Mouse (Mus musculus) midbrain, embryonic 12.5 days (tissue): ENCODE data around the gene Zdhhc13. TPM values are rescaled to one million over a fixed set of nuclear protein-coding genes. Genes with fewer than 3 reads are reported as not detected.

Experiments
- ATAC-seq: fragments of 200-750 bp; cut with Nextera tagmentation; 2 replicates; pipeline ENCODE4 v1.8.0; 2017; ENCODE audit warnings: low read depth, moderate TSS enrichment, moderate library complexity; ENCODE audit not compliant: low FRiP score
- H3K27ac ChIP-seq: fragments of 300-500 bp; sonication (generic); replicated peaks from 2 replicates; pipeline ENCODE4 v1.5.1; 2016; ENCODE audit warnings: mild to moderate bottlenecking
- H3K27me3 ChIP-seq: fragments of 300-500 bp; sonication (generic); 2 replicates; pipeline ENCODE4 v1.6.1; 2016; ENCODE audit warnings: mild to moderate bottlenecking
- H3K36me3 ChIP-seq: fragments of 300-500 bp; sonication (generic); 2 replicates; pipeline ENCODE4 v1.6.1; 2016
- H3K4me1 ChIP-seq: fragments of 300-500 bp; sonication (generic); 2 replicates; pipeline ENCODE4 v1.6.1; 2016
- H3K4me2 ChIP-seq: fragments of 300-500 bp; sonication (generic); replicated peaks from 2 replicates; pipeline ENCODE4 v1.6.1; 2016; ENCODE audit warnings: mild to moderate bottlenecking, moderate library complexity
- H3K4me3 ChIP-seq: fragments of 300-500 bp; sonication (generic); 2 replicates; pipeline ENCODE4 v1.5.1; 2016; ENCODE audit warnings: mild to moderate bottlenecking
- H3K9ac ChIP-seq: fragments of 300-500 bp; sonication (generic); replicated peaks from 2 replicates; pipeline ENCODE4 v1.6.1; 2016; ENCODE audit warnings: mild to moderate bottlenecking, moderate library complexity
- H3K9me3 ChIP-seq: fragments of 300-500 bp; sonication (generic); 2 replicates; pipeline ENCODE4 v1.6.1; 2016; ENCODE audit warnings: mild to moderate bottlenecking
- WGBS: fragments of 180-500 bp; shearing (Covaris S2); methylation state at CpG from one replicate; pipeline ENCODE4 v1.1.7; 2016; 5-methylcytosine and 5-hydroxymethylcytosine counted together
- polyA plus RNA-seq: library from polyadenylated mRNA; unstranded; fragments of >200 nt; fragmentation: Nextera tagmentation; extraction: Ambion mirVana; gene quantifications from 2 replicates; pipeline ENCODE4 v1.2.1, GENCODE M21; 2016

The Zdhhc13 gene
- polyA plus RNA-seq, 1 experiment from 2014 or later: 35.7 TPM

DNA sequence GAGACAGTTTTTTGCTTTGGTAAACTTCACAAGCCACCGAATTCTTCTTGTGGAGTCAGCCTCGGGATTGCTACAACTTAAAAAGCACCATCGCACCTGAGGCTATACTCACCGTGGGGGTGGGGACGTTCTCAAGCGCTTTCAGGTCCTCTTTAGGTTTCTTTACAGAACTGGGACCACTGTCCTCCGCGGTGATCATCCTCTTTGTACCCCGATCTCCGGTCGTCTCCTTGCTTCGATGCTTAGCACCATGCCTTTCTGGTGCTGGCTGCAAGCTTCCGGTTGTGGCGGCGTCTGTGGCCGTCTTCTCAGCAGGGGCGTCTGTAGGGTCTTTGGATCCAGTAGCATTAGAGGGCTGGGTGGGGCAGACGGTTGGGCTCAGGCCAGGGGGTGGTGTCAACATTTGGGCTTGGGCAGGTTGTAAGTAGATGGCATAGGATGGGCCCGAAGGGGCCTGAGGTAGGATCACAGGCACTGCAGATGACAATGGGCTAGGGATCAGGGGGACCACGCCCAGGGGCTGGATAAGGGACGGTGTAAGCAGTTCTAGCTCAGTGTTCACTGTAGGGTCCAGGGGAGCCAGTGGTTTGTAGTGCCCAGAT, 81.9 kb downstream of the Zdhhc13 start:
- H3K9ac ChIP-seq: no peak overlapping the region
- H3K36me3 ChIP-seq: peaks cover 84% of the 10 kb centered on the region
- no peak overlapping the region for H3K4me3 ChIP-seq
- 92% methylated on average over 21 of the region's 21 CpGs for WGBS
- H3K9me3 ChIP-seq: no peaks in the 10 kb centered on the region
- H3K27ac ChIP-seq: no peak overlapping the region
- no peaks in the 10 kb centered on the region for H3K27me3 ChIP-seq
- no peaks in the 10 kb centered on the region for H3K4me1 ChIP-seq
- H3K4me2 ChIP-seq: no peak overlapping the region
- no peak for ATAC-seq

DNA sequence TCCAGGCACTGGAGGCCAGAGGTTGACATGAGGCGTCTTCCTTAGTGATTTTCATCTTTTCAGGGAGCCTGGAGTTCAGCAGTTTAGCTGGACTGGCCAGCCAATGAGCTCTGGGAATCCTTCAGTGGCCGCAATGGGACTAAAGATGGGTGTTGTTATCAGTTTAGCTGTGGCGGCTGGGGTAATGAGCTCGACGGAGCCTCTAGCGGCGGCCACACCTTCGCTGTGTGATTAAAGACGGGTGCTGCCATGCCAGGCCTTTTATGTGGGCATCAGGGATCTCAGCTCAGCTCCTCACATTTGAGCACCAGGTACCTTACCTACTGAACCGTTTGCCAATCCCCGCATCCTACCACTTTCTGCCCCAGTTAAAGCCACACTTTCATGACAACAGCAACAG, 82.5 kb downstream of the Zdhhc13 start:
- no peak overlapping the region for H3K4me3 ChIP-seq
- no peak for ATAC-seq
- no peak overlapping the region for H3K4me2 ChIP-seq
- no peak overlapping the region for H3K27ac ChIP-seq
- H3K9ac ChIP-seq: no peak overlapping the region
- no peaks in the 10 kb centered on the region for H3K9me3 ChIP-seq
- WGBS: 93% methylated on average over 11 of the region's 11 CpGs
- no peaks in the 10 kb centered on the region for H3K27me3 ChIP-seq
- no peaks in the 10 kb centered on the region for H3K4me1 ChIP-seq
- peaks cover 84% of the 10 kb centered on the region for H3K36me3 ChIP-seq

DNA sequence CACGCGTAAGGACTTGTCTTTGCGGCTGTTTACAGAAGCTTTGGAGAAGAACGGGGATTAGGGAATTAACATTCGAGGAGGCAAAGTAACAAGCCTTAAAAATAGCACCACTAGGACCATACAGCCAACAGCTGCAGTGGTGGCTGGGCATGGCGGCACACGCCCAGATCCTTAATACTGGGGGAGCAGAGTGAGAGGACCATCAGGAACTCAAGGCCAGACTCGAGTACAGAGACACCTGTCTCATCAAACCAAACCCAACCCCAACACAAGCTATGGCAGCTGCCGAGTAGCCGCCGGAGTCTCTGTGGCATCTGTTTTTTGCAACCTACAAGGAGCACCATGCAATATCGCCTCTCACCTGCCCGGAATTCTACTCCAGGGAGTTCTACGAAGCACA, 86.3 kb downstream of the Zdhhc13 start:
- Histone ChIP-seq H3K4me3 (no peak overlapping the region), H3K27me3 (peaks cover 6% of the 10 kb centered on the region; the same call in 1 of the 2 replicates), H3K9ac (no peak overlapping the region), H3K9me3 (no peaks in the 10 kb centered on the region), H3K27ac (no peak overlapping the region), H3K4me2 (no peak overlapping the region), H3K36me3 (peaks cover 76% of the 10 kb centered on the region), H3K4me1 (peaks cover 8% of the 10 kb centered on the region)
- ATAC-seq: no peak
- WGBS: 93% methylated on average over 14 of the region's 14 CpGs

DNA sequence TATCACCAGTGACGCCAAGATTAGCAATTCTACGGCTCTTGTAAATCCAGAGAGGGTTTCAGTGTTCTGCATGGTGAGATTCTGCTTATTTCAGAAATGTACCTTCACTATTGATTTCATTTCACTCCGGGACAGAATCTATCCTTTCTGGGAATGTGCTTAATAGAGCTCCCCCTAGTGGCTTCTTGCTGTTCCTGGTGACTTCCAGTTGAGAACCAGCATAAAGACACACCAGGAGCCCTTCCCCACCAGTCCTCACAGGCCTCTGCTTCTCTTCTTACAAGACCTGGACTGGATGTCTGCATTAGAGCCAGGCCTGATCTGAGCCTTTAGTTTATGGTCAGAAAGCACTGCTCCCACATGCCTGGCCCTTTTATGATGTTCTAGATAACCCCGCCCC, 87.7 kb downstream of the Zdhhc13 start:
- no peak for ATAC-seq
- Histone ChIP-seq H3K4me2 (no peak overlapping the region), H3K4me3 (no peak overlapping the region), H3K27me3 (peaks cover 10% of the 10 kb centered on the region; the same call in 1 of the 2 replicates), H3K36me3 (peaks cover 62% of the 10 kb centered on the region), H3K4me1 (peaks cover 11% of the 10 kb centered on the region), H3K9ac (no peak overlapping the region), H3K9me3 (no peaks in the 10 kb centered on the region), H3K27ac (no peak overlapping the region)
- WGBS: 77% methylated on average over 4 of the region's 4 CpGs

Other genes starting within 250 kb of the Zdhhc13 start
- not detected in 2 replicates for gene Mrgprb2, start 230.9 kb upstream of the Zdhhc13 start, polyA plus RNA-seq
- not detected in 2 replicates for gene Mrgprb3, start 145.2 kb upstream of the Zdhhc13 start, polyA plus RNA-seq
- gene Csrp3, start 59.0 kb downstream of the Zdhhc13 start, polyA plus RNA-seq: 0.27 and 0.56 TPM in 2 replicates
- 12.8 and 15.5 TPM in 2 replicates for gene E2f8, start 92.6 kb downstream of the Zdhhc13 start, polyA plus RNA-seq
- gene Nav2, start 119.7 kb downstream of the Zdhhc13 start, polyA plus RNA-seq: 23.0 and 24.5 TPM in 2 replicates